Comparison of ENCODE assay signal across 9 mouse cellular contexts in the genomic region with DNA sequence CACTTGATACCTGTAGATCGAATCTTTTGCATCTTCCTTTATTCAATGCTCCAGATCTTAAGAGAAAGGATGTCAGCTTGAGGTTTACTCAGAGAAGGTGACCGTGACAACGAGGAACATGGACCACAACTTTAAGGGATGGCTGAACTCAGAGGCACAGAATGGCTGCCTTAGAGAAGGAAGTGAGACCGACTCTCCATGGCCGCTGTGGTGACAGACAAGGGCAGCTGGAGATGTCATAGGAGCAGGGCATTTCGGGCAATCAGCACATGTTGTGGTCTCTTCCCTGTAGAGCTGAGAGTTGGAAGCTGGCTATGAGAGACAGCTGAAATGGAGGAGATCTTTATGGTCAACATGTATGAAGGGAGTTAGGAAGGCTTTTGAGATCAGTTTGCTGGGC. TPM values are rescaled to one million over a fixed set of nuclear protein-coding genes. Genes with fewer than 3 reads are reported as not detected.
"Had no signal": no experiment of that assay in that cellular context is flagged by ENCODE, and none has a peak within 500 bp of the region (broad histone marks: within the 10 kb centered on the region; RNA-seq: fewer than 3 reads in every experiment).

No protein-coding gene starts in this region.

- H3K4me3 ChIP-seq: liver, embryonic 15.5 days; lung, embryonic 15.5 days; megakaryocyte, embryonic 14.5 days; midbrain, embryonic 13.5 days; midbrain, embryonic 15.5 days; neural tube, embryonic 13.5 days; neural tube, embryonic 15.5 days had no signal

- H3K4me2 ChIP-seq: liver, embryonic 15.5 days; lung, embryonic 15.5 days; midbrain, embryonic 11.5 days; midbrain, embryonic 13.5 days; midbrain, embryonic 15.5 days; neural tube, embryonic 13.5 days; neural tube, embryonic 15.5 days had no signal

- H3K27me3 ChIP-seq: lung, embryonic 15.5 days; midbrain, embryonic 15.5 days; neural tube, embryonic 13.5 days; neural tube, embryonic 15.5 days had no signal

- H3K36me3 ChIP-seq: liver, embryonic 15.5 days; lung, embryonic 15.5 days; midbrain, embryonic 13.5 days; midbrain, embryonic 15.5 days; neural tube, embryonic 13.5 days; neural tube, embryonic 15.5 days had no signal

RNA-seq across cellular contexts. Expression of a gene that starts 28.7 kb away (rescaled TPM):
- polyA plus RNA-seq: macrophage had no signal

RNA-seq across cellular contexts. Expression of a gene that starts 54.2 kb away (rescaled TPM):
- polyA plus RNA-seq: liver, embryonic 15.5 days; macrophage; midbrain, embryonic 13.5 days had no signal
